Mouse (Mus musculus): ENCODE data around the gene Ammecr1. TPM values are rescaled to one million over a fixed set of nuclear protein-coding genes. Genes with fewer than 3 reads are reported as not detected.

Ammecr1 gene
- polyA plus RNA-seq (2017; shearing (Covaris generic)): 1 to 10 TPM; 6.4 to 9.2 TPM

DNA sequence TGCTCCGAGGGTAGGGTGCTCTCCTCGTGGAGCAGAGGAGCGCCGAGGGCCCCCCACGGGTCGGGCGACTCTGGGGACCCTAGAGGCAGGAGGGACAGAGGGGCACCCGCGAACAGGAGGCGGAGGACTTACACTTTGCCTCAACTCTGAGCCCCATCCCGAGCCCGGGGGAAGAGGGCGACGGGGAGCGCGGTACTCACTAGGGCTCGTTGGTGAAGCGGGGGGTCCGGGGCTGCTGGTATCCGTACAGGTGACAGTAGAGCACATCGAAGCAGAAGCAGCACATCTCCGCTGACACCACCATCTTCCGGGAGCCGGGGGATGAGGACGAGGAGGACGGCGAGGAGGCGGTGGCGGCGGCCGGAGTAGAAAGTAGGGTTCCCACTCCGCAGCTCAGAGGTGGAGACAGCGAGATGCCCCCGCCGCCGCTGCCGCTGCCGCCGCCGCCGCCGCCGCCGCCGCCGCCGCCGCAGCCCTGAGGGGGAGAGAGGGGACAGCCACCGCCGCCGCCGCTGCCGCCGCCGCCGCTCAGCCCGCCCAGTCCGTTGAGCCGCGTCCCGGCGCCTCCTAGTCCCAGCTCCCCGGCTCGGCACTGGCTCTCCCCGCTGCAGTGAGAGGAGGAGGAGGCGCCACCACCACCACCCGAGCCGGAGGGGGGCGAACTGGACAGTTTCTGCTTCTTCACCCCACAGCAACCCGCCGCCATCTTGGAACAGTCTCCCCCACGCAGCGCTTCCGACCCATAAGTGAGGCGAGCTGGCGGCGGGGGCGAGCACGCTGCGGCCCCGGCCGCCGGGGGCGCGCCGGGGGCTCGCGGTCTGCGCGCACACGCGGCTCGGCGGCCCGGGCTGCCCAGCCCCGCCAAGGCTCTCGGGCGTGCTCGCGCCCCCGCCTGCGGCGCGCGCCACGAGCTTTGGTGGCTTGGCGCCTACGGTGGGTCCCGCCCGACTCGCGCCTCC, at the start of gene Ammecr1:
Ammecr1 (minus strand) TSS at position 721 of the 959 bp plus-strand sequence.
- ATAC-seq: peak; percentile 82

DNA sequence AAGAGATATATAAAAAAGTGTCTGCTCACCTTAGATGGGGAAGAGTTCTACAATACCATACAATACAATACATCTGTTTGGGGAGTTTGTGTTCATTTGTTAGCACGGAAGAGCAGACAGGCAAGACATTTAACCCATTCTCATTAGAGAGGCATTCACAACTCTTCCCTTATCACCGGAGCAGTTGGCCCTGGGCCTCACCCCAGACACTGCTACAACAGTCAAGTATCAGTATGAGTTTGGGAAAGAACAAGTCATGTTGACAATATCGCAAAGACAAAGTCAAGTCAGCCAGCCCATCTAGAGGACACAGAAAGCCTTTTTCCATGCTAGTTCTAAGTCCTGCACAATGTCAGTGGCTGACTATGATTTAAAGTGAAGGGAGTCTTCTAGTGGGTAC, 47.6 kb upstream of the Ammecr1 start:
- ATAC-seq: no peak

DNA sequence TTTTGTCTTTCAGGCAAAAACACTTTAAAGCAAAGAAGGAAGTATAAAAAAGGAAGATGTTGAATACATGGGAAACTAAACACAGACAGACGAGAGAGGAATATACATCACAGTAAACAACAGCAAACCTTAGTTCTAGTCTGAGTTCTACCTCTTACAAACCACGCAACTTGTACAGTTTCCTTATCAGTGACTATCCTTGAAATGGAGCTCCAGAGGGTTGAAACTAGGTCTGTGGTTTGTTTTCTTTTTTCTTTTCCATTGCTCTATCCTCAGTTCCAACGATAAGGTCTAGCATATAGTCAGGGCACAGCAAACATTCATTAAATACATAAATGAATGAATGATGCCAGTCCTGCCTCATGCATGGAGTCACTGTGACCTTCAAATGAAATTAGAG, 45.8 kb upstream of the Ammecr1 start:
- ATAC-seq: no peak

DNA sequence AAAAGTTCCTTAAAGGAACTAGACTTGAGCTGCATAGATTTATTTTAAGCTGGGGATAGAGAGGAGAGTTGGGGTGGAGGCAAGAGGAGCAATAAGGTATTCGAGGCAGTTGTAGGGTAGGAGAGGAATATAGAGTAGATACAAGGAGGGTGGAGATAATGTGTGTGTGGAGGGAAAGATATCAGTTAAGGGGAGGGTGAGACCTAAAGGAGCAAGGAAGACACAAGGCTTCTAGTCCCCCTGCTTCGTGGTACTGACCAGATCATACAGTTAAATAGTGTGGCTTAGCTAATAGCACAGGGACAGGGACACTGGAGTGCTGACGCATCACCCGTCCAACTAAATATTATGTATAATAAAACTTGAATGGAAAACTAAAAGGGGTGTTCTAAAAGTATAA, 45.3 kb upstream of the Ammecr1 start:
- ATAC-seq: no peak

DNA sequence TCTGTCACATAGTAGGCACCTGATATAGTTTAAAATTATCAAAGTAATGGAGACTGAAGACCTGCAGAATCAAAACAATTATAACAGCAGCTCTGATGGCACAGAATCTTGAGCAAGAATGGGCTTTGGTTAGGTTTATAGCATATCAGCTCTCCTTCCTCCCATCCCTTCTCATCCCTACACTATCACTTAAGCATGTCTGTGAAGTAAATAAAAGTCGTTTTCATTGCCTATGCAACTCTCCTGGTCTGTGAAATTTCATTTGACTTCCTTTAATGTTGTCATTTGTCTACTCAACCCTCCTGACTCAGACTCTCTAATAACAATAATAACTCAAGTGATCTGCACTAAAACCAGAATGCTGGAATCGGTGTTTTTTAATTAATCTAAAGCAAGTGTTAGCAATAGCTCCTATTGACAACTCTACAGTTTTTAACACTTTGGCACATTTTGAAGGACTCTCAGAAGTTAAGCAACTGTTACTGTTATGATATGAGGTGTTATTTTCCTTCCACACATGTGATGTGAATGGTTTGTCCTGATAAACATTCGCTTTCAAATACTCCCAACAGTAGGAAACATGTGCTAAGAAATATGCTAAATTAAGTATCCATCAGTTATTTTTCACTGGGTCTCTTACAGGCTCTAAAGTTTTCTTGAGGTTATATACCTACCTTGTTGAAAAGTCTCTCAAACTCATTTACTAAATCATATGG, 37.8 kb upstream of the Ammecr1 start:
- ATAC-seq: no peak

DNA sequence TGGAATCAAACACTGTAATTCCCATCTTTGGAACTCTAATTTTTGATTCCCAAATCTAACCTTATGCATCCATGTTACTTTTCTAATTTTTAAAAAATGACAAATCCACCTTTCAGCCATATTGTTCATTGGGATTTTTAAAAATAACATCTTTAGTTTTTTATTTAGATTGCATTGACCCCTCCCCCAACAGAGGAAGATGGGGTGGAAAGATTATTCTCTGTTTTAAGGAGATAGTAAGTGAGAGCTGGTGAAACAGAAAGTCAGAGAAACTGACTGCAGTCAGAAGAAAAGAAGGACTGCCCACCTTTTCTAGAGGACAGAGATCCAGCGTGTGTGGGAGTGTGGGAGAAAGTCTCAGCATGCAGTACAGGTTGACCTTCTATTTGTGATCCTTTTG, 30.7 kb upstream of the Ammecr1 start:
- no peak for ATAC-seq

DNA sequence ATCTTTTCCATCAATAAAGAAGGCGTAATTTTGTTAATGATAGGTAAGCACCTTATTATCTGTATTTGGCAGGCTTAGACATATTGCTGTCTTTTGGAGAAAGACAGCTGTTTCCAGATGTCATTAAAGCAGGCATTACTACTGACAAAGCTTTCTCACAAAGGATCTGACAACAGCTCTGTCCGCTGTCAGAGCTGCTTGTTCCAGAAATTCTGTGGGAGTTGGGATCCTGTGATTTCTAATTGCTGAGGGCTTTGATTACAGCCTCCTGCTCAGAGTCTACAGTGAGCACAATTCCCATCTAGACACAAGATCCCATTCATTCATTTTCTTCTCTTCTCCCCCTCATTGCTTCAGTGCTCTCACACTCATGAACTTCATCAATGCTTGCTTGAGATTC, 28.0 kb upstream of the Ammecr1 start:
- ATAC-seq: no peak

DNA sequence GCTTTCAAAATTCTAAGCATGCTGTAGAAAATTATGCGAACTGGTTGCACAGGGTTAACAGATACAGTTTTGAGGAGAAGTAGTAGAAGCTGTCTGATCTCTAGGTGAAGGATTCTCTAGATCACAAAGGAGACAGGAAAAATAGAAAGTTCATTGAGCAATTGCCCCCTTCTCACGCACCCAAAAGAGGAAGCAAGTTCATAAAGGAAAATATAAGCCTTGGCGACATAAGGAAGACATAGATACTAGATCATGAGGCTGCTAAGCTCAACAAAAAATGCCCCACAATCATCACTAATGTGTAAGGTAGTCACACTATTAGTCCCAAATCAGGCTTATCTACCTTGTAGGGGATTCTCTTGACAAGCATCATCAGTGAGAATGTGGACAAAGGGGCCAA, 17.6 kb upstream of the Ammecr1 start:
- no peak for ATAC-seq

DNA sequence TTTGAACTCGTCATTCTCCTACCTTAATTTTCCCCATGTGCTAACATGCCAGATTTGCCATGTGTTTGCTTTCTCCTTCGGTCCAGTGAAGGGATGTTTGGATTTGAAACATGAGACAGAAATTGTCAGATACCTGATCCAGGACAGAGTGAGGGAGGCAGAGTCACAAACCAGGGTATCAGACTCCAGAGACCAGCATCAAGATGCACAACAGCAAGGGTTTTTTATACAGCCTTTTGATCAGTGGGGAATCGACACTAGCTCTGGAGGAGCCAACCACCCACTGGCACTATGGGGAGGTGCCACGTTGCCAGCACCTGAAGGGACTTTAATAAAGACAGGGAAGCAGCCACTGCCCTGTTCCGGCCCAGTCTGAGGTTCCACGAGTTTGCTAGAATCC, 17.1 kb upstream of the Ammecr1 start:
- no peak for ATAC-seq

DNA sequence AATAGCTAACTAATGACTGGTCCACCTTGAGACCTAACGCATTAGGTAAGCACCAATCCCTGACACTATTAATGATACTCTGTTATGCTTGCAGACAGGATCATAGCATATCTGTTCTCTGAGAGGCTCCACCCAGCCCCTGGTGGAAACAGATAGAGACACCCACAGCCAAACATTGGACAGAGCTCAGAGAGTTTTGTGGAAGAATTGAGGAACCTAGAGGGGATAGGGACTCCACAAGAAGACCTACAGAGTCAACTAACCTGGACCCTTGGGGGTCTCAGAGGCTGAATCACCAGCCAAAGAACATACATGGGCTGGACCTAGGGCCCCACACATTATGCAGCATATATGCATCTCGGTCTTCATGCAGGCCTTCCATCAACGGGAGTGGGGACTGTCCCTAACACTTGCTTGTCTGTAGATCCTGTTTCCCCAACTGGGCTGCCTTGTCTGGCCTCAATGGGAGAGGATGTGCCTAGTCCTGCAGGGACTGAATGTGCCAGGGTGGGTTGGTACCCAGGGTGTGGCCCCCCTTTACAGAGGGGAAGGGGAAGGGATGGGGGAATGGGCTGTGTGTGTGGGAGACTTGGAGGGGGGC, 15.1 kb upstream of the Ammecr1 start:
- no peak for ATAC-seq

DNA sequence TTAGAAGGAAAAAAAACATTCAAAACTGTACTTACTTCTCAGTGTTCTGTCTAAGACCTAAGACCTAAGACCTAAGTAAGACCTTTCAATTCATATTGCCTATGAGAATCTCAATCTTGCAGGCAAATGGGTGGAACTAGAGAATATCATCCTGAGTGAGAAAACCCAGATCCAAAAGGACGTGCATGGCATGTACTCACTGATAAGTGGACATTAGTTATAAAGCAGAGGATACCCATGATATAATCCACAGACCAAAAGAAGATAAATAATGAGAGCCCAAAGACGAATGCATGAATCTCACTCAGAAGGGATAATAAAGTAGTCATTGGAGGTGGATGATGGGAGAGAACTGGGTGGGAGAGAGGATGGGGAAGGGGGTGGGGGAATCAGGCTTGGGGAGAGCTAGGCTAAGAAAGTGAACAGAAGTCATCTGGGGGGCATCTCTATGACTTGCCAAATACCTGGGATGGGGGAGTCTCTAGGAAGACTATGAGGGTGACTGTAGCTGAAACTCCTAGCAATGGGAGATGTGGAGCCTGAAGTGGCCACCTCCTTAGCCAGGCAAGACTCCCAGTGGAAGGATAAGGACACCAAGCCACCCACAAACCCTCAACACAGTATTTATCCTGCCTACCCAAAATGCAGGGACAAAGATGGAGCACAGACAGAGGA, 14.5 kb upstream of the Ammecr1 start:
- no peak for ATAC-seq

DNA sequence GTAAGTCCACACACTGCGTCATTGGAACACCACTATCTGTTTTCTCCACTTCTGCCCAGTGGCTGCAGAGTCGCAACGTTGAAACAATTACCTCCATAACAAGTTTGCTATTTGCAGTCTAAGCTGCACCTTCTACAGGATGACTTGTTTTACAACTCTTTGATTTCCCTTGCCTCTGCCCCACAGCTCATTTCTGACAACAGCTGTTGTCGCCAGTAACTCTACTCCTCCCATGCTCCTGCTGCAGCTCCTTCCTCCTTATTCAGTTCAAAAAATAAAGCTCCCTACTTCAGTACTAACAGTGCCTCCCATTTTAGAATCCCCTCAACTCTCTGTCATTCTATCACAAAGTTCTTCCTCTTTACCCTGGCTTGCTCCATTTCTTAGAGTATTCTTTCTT, 12.7 kb upstream of the Ammecr1 start:
- no peak for ATAC-seq

DNA sequence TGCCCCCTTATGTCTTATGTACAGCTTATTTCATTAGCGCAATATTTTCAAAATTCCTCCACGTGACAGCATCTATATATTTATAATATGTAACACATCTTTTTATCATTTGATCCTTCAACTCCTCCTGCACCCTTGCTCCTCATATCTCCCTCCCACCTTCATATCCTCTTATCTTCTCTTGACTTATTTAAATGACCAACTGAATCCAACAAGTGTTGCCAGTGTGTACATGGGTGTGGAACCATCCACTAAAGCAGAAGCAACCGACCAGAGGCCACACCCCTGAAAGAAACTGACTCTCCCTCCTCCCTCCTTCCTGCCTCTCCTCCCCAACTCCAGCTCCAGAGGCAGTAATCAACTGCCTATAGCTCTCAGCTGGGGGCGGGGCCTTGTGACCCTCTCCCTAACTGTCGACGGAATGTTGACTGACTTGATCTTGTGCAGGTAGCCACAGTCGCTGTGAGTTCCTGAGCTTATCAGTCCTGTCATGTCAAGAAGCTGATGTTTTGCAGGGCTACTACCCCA, 6.0 kb upstream of the Ammecr1 start:
- ATAC-seq: no peak

DNA sequence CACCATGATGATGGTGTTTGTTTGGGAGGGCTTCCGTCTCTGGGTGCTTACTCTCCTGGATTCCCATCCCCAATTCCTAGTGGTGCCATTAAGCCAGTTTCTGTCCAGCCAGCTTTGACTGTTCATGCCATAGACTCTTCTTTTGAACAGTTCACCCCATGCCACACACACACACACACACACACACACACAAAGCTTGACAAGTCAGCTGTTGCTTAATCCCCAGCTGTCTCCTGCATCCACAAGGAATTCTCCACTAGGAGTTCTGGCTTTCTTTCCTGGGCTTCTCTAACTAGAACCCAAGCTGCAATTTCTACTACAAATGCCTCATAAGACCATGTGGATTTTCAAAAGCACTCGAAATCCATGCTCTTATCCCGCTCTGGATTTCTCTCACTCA, 5.2 kb upstream of the Ammecr1 start:
- no peak for ATAC-seq

DNA sequence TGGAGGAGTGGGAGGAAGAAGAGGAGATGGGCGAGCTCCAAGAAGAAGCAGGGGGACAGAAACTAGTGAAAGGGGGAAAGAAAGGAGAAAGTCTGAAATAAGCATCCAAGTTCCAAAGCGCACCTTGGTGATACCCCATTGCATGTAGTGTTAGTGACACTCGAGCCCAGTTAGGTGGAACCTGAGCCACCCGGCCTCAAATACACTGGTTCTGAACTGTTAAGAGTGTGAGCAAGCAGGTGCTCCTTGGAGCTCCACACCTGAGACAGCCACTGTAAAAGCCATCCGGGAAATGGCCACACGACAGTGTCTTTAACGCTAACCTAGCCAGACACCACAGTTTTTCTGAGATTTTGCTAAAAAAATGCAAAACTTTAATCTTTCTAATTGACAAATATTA, 539 bp upstream of the Ammecr1 start:
- peak; percentile 30 for ATAC-seq

DNA sequence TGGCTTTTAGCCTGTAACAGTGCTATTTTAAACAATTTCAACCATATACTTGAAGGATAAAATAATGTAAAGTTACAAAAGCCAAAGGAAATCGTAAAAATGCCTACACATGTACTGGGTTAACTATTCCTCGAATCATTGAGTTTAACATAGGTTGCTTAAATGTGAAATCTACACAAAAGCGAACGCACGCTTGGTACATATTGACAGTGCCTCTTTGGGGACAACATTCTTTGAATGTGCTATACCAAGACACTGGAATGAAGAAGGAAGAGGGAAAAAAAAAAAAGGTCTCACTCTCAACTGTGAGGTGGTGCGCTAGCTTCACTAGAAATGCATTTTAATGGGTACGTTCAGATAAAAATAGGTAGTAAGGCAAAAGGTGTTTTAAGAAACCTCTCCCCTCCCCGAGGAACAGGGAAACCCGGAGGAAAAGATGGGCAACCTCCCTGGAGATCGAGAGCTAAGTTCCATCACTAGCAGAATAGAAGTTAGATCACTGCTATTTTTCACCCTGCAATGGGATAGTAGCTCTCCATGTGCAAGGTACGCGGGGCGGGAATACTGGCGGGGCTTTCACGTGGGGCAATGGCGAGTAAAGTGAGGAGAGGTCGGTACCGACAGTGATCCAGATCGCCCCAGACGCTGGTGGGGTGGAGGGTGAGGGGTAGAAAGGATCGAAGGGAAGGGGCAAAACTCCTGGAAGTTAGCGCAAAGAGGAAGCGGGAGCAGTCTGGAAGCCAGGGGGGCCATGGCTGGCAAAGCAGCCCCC, 1.1 kb downstream of the Ammecr1 start:
- ATAC-seq: peak; percentile 2

DNA sequence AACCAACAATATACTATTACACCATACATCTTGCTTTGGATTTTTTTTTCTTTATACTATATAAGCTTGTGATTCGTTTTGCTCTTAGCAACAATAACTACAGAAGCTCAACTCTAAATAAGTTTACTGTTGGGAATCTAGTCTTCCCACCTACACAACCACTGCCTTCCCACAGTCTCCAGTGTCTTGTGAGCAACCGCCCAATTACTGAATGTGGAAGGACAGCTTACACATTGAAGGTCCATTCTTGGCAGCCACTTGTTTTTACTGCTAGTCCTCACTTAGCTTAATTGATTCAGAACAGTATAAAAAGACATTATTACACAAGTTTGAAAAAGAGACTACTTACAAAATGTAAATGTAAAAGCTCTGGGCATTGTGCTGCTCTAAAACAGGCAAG, 6.1 kb downstream of the Ammecr1 start:
- ATAC-seq: no peak

DNA sequence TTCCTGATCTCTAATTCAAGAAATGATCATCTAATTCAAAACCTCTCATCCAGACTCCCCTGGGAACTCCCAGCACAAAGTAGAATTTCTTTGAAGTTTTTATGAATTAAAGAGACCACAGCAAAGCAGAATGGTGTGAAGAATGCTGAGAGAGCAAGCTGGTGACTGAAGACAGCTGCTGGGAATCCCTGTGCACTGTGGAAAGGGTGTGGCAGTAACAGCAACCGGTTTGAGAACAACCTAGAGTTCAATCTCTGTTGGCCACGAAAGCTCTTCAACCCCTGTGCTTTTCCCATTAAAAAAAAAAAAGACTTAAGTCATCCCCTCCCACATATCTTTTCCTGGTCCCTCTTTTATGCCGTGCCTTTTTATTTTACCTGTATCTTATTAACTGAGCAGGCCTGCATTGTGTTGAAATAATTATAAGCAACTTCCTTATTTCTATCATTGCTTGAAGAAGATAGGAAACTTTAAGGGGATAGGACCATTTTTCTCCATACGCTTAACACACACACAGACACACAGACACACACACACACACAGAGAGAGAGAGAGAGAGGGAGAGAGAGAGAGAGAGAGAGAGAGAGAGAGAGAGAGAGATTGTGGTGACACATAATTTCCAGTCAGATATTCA, 6.7 kb downstream of the Ammecr1 start:
- no peak for ATAC-seq

DNA sequence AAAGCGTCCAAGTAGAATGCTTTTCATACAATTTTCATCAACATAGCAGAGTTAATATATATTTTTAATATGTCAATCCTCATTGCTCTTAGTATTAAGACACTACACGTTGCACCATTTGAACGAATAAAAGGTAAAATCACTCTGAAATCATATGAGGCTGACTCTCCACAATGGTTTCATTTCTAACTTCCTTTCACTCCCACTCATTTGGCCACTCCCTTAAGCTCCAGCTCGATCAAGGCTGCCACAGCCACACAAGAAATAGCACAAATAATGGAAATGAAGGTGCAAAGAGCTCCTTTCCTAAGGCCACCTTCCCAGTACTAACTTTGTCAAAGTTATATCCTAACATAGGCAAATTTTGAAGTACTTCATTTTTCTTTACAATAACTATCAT, 38.1 kb downstream of the Ammecr1 start:
- peak; percentile 74 for ATAC-seq

DNA sequence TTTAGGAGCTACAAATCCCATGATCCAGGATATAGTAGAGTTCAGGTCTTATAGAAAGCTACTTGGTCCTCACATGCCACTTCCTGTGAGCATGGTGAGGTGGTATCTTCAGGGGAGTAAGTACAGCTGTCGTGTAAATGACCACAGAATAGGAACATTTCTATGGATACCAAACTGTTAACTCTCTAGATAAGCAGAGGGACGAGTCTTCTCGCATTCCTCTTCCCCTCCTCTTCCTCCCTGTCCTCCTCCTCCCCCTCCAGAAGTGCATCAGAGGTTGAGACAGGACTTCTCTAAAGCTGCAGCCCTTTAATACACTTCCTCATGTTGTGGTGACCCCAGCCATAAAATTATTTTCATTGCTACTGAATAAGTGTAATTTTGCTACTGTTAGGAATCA, 49.1 kb downstream of the Ammecr1 start:
- ATAC-seq: no peak

DNA sequence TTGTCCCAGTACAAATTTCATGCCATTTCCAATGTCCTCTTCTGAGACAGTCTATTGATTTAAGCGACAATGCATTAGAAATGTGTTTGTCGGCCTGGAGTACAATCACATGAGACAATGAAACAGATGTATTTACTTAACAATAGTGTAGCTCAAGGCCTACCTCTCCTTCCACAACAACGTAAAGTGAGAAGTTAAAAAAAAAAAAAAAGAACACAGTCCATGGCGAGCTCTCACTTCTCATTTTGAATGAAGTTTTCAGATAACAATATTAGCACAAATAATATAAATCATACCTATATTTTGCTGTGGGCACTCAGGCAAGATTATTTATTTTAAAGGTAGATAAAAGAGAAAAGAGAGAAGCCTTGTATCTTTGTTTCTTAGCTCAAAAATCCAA, 49.8 kb downstream of the Ammecr1 start:
- no peak for ATAC-seq

Measured in CD4-positive, CD25-positive, alpha-beta regulatory T cell, adult 4 months (primary cell).